Mouse (Mus musculus) stomach, postnatal 0 days (tissue): Measurements from ENCODE around the gene Ggnbp2.
"Not testable (repeated sequence)": the region's sequence is repeated elsewhere in the genome, so short reads cannot be mapped to it uniquely, and the experiment has no call there.

ENCODE experiments used
- CTCF ChIP-seq: IDR thresholded peaks from 2 replicates; pipeline ENCODE4 v1.5.1; 2016; ENCODE audit warnings: antibody characterized with exemption, low read depth, mild to moderate bottlenecking, moderate library complexity
- EP300 ChIP-seq: optimal IDR thresholded peaks from 2 replicates; pipeline ENCODE3; 2016; ENCODE audit warnings: antibody characterized with exemption

GRCm38 (mm10) chr11:84829495-84829894, 41.1 kb downstream of the Ggnbp2 start:
- not testable (repeated sequence) for TF ChIP-seq CTCF, EP300
